Mouse (Mus musculus): ENCODE data around the gene Mst1r.

Gene Mst1r

GRCm38 (mm10) chr9:107906252-107906966 is at the start of gene Mst1r:
Gene Mst1r (plus strand): TSS chr9:107906873.
- no peak for DNase-seq (ENCODE audit: low read depth, low spot score)

GRCm38 (mm10) chr9:107858343-107858742 is 48.3 kb upstream of the Mst1r start:
- DNase-seq (ENCODE audit: low read depth, low spot score) = no peak

GRCm38 (mm10) chr9:107864493-107864892 is 42.2 kb upstream of the Mst1r start:
- no peak for DNase-seq (ENCODE audit: low read depth, low spot score)

- DNase-seq (ENCODE audit: low read depth, low spot score) = no peak
Observed at GRCm38 (mm10) chr9:107866081-107866480, 40.6 kb upstream of the Mst1r start.

- peak; percentile 97 for DNase-seq (ENCODE audit: low read depth, low spot score)
Observed at GRCm38 (mm10) chr9:107872350-107873098, 34.1 kb upstream of the Mst1r start.

- no peak for DNase-seq (ENCODE audit: low read depth, low spot score)
Observed at GRCm38 (mm10) chr9:107873137-107873536, 33.5 kb upstream of the Mst1r start, which contains the start of gene Rbm6. Gene Rbm6 (minus strand): TSS chr9:107873237.

- no peak for DNase-seq (ENCODE audit: low read depth, low spot score)
Observed at GRCm38 (mm10) chr9:107880411-107880810, 26.3 kb upstream of the Mst1r start.

- DNase-seq (ENCODE audit: low read depth, low spot score) = peak; percentile 87
Observed at GRCm38 (mm10) chr9:107887804-107888266, 18.8 kb upstream of the Mst1r start, which contains the start of gene Mon1a. Gene Mon1a (plus strand): TSS chr9:107888151.

GRCm38 (mm10) chr9:107888267-107888850 is 18.3 kb upstream of the Mst1r start:
- DNase-seq (ENCODE audit: low read depth, low spot score) = no peak

GRCm38 (mm10) chr9:107890260-107890659 is 16.4 kb upstream of the Mst1r start:
- no peak for DNase-seq (ENCODE audit: low read depth, low spot score)

- no peak for DNase-seq (ENCODE audit: low read depth, low spot score)
Observed at GRCm38 (mm10) chr9:107891023-107891422, 15.7 kb upstream of the Mst1r start.

GRCm38 (mm10) chr9:107898563-107898962 is 8.1 kb upstream of the Mst1r start:
- no peak for DNase-seq (ENCODE audit: low read depth, low spot score)

- no peak for DNase-seq (ENCODE audit: low read depth, low spot score)
Observed at GRCm38 (mm10) chr9:107899855-107900254, 6.8 kb upstream of the Mst1r start.

GRCm38 (mm10) chr9:107900840-107901626 is 5.6 kb upstream of the Mst1r start:
- peak; percentile 61 for DNase-seq (ENCODE audit: low read depth, low spot score)

GRCm38 (mm10) chr9:107901627-107901914 is 5.1 kb upstream of the Mst1r start:
- no peak for DNase-seq (ENCODE audit: low read depth, low spot score)

GRCm38 (mm10) chr9:107904726-107905125 is 1.9 kb upstream of the Mst1r start:
- peak; percentile 63 for DNase-seq (ENCODE audit: low read depth, low spot score)

- no peak for DNase-seq (ENCODE audit: low read depth, low spot score)
Observed at GRCm38 (mm10) chr9:107906967-107907800, 511 bp downstream of the Mst1r start.

GRCm38 (mm10) chr9:107907801-107908120 is 1.1 kb downstream of the Mst1r start:
- no peak for DNase-seq (ENCODE audit: low read depth, low spot score)

- DNase-seq (ENCODE audit: low read depth, low spot score) = no peak
Observed at GRCm38 (mm10) chr9:107908410-107909158, 1.9 kb downstream of the Mst1r start.
